Mouse (Mus musculus) lung, adult 10 weeks (tissue): Measurements from ENCODE around the gene Nap1l4. TPM values are rescaled to one million over a fixed set of nuclear protein-coding genes. Genes with fewer than 3 reads are reported as not detected.

Experiments used
- polyA plus RNA-seq: library from polyadenylated mRNA; stranded (reverse); fragments of 350-450 nt; fragmentation: Illumina TruSeq; extraction: RNeasy Lipid Tissue Mini Kit (QIAGEN cat#74804); gene quantifications from one replicate; pipeline ENCODE4 v1.2.3, GENCODE M21; 2014; ENCODE audit warnings: low read depth, low replicate concordance; ENCODE audit not compliant: insufficient read depth

Nap1l4 gene
- 70.0 TPM for polyA plus RNA-seq

GRCm38 (mm10) chr7:143548976-143549457 is at the start of gene Nap1l4:
Gene Nap1l4 (minus strand): TSS chr7:143549106.

GRCm38 (mm10) chr7:143502418-143503200 is 46.3 kb downstream of the Nap1l4 start, which contains the start of gene Phlda2:
Gene Phlda2 (minus strand): TSS chr7:143503150.

GRCm38 (mm10) chr7:143473347-143474101 is 75.4 kb downstream of the Nap1l4 start, which contains the start of gene Slc22a18:
Gene Slc22a18 (plus strand): TSS chr7:143473736.

Other genes with a start within 250 kb of the Nap1l4 start
- 41.9 TPM for gene Cdkn1c, start 88.1 kb downstream of the Nap1l4 start, polyA plus RNA-seq
- 9.0 TPM for gene Slc22a18, start 75.4 kb downstream of the Nap1l4 start, polyA plus RNA-seq
- 3.0 TPM for gene Phlda2, start 46.0 kb downstream of the Nap1l4 start, polyA plus RNA-seq
- gene Cars, start 51.0 kb upstream of the Nap1l4 start, polyA plus RNA-seq: 18.9 TPM
- gene Tnfrsf26, start 79.6 kb upstream of the Nap1l4 start, polyA plus RNA-seq: 1.9 TPM
- 3.9 TPM for gene Tnfrsf22, start 100.6 kb upstream of the Nap1l4 start, polyA plus RNA-seq
- gene Tnfrsf23, start 136.8 kb upstream of the Nap1l4 start, polyA plus RNA-seq: 0.94 TPM
- gene Osbpl5, start 207.9 kb upstream of the Nap1l4 start, polyA plus RNA-seq: 34.8 TPM
- not detected for gene Mrgprg, start 217.9 kb upstream of the Nap1l4 start, polyA plus RNA-seq
- 0.99 TPM for gene Mrgpre, start 235.4 kb upstream of the Nap1l4 start, polyA plus RNA-seq